16 mouse cellular contexts compared by ENCODE assay signal in the genomic region with DNA sequence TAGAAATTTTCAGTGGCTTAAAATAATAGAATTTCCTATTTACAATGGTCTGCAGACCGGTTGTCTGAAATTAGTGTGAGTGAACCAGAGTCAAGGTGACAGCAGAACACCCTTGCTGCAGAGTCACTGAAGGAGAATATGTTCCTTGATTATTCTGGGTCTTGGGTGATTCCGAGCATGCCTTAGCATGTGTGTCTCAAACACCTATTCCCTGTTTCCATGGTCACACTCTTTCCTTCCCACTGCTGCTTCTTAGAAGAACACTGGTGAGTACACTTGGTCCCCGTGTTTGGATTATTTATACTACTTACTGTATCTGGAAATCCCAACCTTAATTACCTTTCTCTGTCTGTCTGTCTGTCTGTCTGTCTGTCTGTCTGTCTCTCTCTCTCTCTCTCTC.
"Had no signal": no experiment of that assay in that cellular context is flagged by ENCODE, and none has a peak within 500 bp of the region (broad histone marks: within the 10 kb centered on the region; RNA-seq: fewer than 3 reads in every experiment).

No protein-coding gene starts in this region.

- DNase-seq: retina, postnatal 1 day; right cerebral cortex, adult 18-20 months; right cerebral cortex, postnatal 14 days; right cerebral cortex, postnatal 25 days; right cerebral cortex, postnatal 4 days; spleen, adult 18-20 months; thymus, adult 18-20 months; thymus, adult 2 months; thymus, postnatal 14 days; thymus, postnatal 25 days; thymus, postnatal 36 days; thymus, postnatal 4 days had no signal

- H3K9me3 ChIP-seq: neural tube, embryonic 13.5 days; neural tube, embryonic 15.5 days; stomach, embryonic 15.5 days had no signal

- H3K27me3 ChIP-seq: neural tube, embryonic 13.5 days; neural tube, embryonic 15.5 days; stomach, embryonic 15.5 days had no signal

- H3K36me3 ChIP-seq: neural tube, embryonic 13.5 days; neural tube, embryonic 15.5 days; stomach, embryonic 15.5 days had no signal

- H3K4me3 ChIP-seq: neural tube, embryonic 13.5 days; neural tube, embryonic 15.5 days; stomach, embryonic 15.5 days had no signal

- H3K9ac ChIP-seq: neural tube, embryonic 13.5 days; neural tube, embryonic 15.5 days; stomach, embryonic 15.5 days had no signal

- H3K4me2 ChIP-seq: neural tube, embryonic 13.5 days; neural tube, embryonic 15.5 days; stomach, embryonic 15.5 days had no signal

- H3K27ac ChIP-seq: neural tube, embryonic 13.5 days; neural tube, embryonic 15.5 days; stomach, embryonic 15.5 days; stomach, postnatal 0 days had no signal

- H3K4me1 ChIP-seq: neural tube, embryonic 13.5 days; neural tube, embryonic 15.5 days; stomach, embryonic 15.5 days had no signal
